Mouse (Mus musculus): ENCODE data around the gene Zfp207. TPM values are rescaled to one million over a fixed set of nuclear protein-coding genes. Genes with fewer than 3 reads are reported as not detected.

Gene Zfp207
- polyA plus RNA-seq, 1 experiment = 80.4 TPM

DNA sequence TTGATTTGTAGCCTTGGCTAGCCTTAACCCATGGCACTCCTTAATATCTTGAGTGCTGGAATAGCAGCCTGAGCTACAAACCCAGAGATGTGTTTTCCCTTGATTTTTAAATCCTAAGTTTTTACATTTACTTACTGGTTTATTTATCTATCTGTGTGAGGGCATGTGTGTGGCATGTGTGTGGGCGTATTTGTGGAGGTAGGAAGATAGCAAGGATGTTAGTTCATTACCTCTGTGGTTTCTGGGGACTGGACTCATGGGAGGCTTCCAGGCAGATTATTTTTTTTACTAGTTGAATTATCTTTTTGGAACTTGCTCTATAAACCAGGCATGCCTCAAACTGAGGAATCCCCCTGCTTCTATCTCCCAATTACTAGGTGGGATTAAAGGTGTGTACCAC is 70.1 kb downstream of the Zfp207 start:
- Histone ChIP-seq H3K4me3 (ENCODE audit: control insufficient read depth, low read depth, low read length) (no peak overlapping the region), H3K27ac (ENCODE audit: control insufficient read depth, insufficient read depth, low read depth, low read length) (no peak overlapping the region), H3K4me1 (ENCODE audit: control insufficient read depth, insufficient read depth, low read length) (no peaks in the 10 kb centered on the region), H3K36me3 (ENCODE audit: control insufficient read depth, insufficient read depth, low read length) (no peaks in the 10 kb centered on the region), H3K27me3 (ENCODE audit: control insufficient read depth, insufficient read depth, low read length) (no peaks in the 10 kb centered on the region)
- TF ChIP-seq POLR2A (IDR thresholded peaks at IDR 0.05; ENCODE audit: control insufficient read depth, low read depth, low read length) = no peak
- no peak for TF ChIP-seq CTCF (IDR thresholded peaks at IDR 0.05; ENCODE audit: control insufficient read depth, insufficient read depth, insufficient replicate concordance, low read depth, low read length)

Other genes with a start within 250 kb of the Zfp207 start
- 3.7 and 4.2 TPM in 2 replicates for gene Tefm, start 241.1 kb upstream of the Zfp207 start, polyA plus RNA-seq (2012; rRNA removed)
- 0.86 and 0.96 TPM in 2 replicates for gene Adap2, start 229.2 kb upstream of the Zfp207 start, polyA plus RNA-seq (2012; rRNA removed)
- gene Rnf135, start 199.4 kb upstream of the Zfp207 start, polyA plus RNA-seq (2012; rRNA removed) = 3.8 and 3.9 TPM in 2 replicates
- gene Rhot1, start 174.3 kb upstream of the Zfp207 start, polyA plus RNA-seq (2012; rRNA removed) = 30.3 and 35.5 TPM in 2 replicates
- gene Rhbdl3, start 82.4 kb upstream of the Zfp207 start, polyA plus RNA-seq (2012; rRNA removed) = 0.54 and 0.78 TPM in 2 replicates
- gene 5730455P16Rik, start 5.2 kb upstream of the Zfp207 start, polyA plus RNA-seq (2012; rRNA removed) = 1.7 and 2.1 TPM in 2 replicates
- 55.2 and 61.4 TPM in 2 replicates for gene Psmd11, start 45.3 kb downstream of the Zfp207 start, polyA plus RNA-seq (2012; rRNA removed)
- gene Cdk5r1, start 93.7 kb downstream of the Zfp207 start, polyA plus RNA-seq (2012; rRNA removed) = 1.1 and 2.0 TPM in 2 replicates